Mouse (Mus musculus): ENCODE measurements around the gene Stard5.

Stard5 gene

GRCm38 (mm10) chr7:83631828-83632681, at the start of gene Stard5:
Gene Stard5, plus strand, starts transcription at chr7:83631959.
- peak; percentile 93 for DNase-seq (ENCODE audit: low read depth, low spot score)

- peak; percentile 21 for DNase-seq (ENCODE audit: low read depth, low spot score)
These were observed 46.9 kb upstream of the Stard5 start, which contains the start of gene Tmc3 for GRCm38 (mm10) chr7:83584639-83585471. Gene Tmc3, plus strand, starts transcription at chr7:83584927.

GRCm38 (mm10) chr7:83594056-83594455, 37.7 kb upstream of the Stard5 start:
- DNase-seq (ENCODE audit: low read depth, low spot score): no peak

- no peak for DNase-seq (ENCODE audit: low read depth, low spot score)
These were observed 34.7 kb upstream of the Stard5 start for GRCm38 (mm10) chr7:83597063-83597462.

DNA sequence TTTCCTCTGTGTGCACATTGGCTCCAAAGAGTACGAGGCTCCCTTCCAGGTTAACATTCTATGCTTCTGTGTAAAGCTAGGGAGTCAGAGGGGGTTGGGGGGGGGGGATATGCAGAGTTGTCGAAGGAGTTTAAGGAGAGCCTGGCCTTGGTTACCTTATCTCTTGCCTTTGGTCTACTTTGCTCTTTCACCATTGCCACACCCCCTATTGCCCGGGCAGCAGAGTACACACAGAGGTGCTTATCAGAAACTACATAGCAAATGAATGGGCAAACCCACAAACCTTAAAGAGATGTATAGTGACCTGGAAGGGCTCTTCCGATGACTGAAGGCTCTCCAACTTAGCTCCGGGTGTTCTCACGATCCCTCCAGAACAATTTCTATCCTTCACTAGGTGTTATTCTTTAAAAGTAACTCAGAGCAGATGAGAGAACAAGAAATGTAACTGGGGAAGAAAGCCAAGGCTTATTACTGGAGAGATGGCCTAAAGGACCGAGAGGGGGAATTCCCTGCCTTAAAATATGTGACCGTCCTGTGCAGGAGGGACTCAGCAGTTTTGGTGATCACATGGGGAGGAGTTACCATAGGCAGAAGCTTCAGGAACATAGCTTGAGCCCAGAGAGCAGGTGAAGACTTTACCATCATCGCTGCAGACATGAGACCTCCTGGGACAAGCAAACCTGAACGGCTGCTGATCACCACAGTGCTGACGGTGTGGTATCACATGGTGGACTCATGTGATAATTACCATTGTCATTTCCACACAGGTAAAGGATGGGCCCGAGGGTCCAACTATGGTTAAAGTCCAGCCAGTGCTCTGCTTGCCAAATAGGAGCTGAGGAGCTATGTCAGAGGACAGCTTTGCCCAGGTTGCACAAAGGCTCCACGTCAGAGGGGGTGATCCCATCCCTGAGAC, 32.5 kb upstream of the Stard5 start:
- DNase-seq (ENCODE audit: low read depth, low spot score): no peak

DNA sequence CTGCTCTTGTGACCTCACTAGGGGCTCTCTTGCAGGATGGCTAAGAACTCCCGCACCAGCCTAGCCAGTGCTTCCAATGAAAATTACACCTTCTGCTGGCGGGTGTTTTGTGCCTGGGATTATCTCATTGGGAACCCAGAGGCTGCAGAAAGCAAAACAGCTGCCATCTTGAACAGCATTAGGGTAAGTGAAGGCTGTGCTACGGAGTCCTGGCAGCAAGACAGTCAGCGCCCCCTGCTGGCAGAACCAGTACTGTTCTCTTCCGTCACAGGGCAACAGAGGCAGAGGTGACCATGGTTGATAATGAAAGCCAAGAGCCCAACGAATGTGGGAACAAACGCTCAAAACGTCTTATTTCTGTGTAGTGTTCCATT, 31.9 kb upstream of the Stard5 start:
- peak; percentile 60 for DNase-seq (ENCODE audit: low read depth, low spot score)

- no peak for DNase-seq (ENCODE audit: low read depth, low spot score)
These were observed 27.4 kb upstream of the Stard5 start for GRCm38 (mm10) chr7:83604180-83604944.

- DNase-seq (ENCODE audit: low read depth, low spot score): no peak
These were observed 25.0 kb upstream of the Stard5 start for GRCm38 (mm10) chr7:83606796-83607195.

GRCm38 (mm10) chr7:83609891-83610290, 21.9 kb upstream of the Stard5 start:
- no peak for DNase-seq (ENCODE audit: low read depth, low spot score)

DNA sequence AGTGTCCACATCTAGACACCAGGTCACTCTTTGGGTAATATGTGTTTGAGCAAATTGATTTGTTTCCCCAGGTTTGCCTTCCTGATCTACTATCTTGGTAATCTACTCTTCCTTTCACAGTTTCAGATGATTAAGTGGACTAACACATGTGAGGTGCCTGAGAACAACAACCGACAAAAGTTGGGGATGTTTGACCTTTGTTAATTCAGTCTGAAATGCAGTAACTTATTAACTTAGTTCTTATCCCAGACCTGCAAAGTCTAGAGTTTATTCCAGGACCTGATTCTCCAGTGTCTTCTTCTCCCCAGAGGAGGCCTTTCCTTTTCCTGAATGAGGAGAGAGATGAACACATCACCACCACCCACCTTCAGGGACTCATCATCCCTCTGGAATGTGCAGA, 19.9 kb upstream of the Stard5 start:
- DNase-seq (ENCODE audit: low read depth, low spot score): no peak

DNA sequence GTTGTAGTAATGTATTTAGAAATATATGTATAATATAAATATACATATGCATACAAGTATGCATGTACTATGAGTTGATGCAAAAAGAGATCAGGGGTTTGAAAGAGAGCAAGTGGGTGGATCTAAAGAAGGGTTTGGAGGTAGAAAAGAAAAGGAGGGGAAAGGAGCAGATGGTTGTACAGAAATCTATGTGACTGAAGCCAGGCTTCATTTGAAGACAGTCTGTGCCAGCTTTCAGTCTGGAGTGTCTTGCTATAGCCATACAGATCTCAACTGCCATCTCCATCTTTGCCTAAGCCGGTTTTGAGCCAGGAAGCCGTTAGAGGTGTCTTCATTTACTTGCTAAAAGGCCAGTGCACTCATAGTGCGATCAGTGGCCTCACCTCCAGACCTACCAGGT, 16.5 kb upstream of the Stard5 start:
- no peak for DNase-seq (ENCODE audit: low read depth, low spot score)

- no peak for DNase-seq (ENCODE audit: low read depth, low spot score)
These were observed 15.9 kb upstream of the Stard5 start for GRCm38 (mm10) chr7:83615815-83616214.

- DNase-seq (ENCODE audit: low read depth, low spot score): no peak
These were observed 15.5 kb upstream of the Stard5 start for GRCm38 (mm10) chr7:83616268-83616667.

DNA sequence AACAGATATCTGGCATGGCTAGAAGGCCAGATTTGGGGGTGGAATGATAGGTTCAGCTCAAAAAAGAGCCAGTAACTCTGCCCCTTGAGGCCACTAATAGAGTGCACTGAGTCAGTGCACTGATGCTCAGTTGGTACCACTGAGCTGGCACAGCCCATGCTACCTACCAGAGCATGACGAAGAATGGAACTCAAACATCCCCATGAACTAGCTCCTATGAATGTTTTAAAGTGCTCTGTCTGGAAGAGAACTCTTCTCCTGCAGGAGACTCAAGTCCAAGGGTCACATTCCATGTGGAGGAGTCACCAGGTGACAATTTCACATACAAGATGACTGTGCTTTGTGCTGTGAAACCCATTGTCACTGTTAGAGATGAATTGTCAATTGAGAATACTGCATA, 13.1 kb upstream of the Stard5 start:
- no peak for DNase-seq (ENCODE audit: low read depth, low spot score)

- no peak for DNase-seq (ENCODE audit: low read depth, low spot score)
These were observed 9.2 kb upstream of the Stard5 start for GRCm38 (mm10) chr7:83622582-83622981.

DNA sequence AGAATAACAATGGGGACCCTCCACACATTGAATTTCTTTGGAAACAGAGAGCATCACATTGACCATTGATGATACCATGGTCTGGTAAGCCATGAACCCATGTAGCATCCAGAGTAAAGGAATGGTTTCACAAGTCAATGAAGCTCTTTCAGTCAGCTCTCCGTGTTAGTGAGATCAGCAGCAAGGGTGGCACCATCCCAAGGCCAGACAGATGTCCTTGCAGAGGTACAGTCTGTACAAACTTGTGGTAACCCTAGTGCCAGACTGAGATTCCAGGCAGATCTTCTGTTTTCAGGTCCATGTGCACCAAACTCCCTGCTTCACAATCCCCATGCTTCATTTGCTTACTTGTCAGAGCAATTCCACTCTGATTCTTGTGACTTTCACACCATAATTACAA, 7.7 kb upstream of the Stard5 start:
- DNase-seq (ENCODE audit: low read depth, low spot score): no peak

GRCm38 (mm10) chr7:83626557-83627257, 5.1 kb upstream of the Stard5 start:
- no peak for DNase-seq (ENCODE audit: low read depth, low spot score)

GRCm38 (mm10) chr7:83627369-83627768, 4.4 kb upstream of the Stard5 start:
- DNase-seq (ENCODE audit: low read depth, low spot score): no peak

DNA sequence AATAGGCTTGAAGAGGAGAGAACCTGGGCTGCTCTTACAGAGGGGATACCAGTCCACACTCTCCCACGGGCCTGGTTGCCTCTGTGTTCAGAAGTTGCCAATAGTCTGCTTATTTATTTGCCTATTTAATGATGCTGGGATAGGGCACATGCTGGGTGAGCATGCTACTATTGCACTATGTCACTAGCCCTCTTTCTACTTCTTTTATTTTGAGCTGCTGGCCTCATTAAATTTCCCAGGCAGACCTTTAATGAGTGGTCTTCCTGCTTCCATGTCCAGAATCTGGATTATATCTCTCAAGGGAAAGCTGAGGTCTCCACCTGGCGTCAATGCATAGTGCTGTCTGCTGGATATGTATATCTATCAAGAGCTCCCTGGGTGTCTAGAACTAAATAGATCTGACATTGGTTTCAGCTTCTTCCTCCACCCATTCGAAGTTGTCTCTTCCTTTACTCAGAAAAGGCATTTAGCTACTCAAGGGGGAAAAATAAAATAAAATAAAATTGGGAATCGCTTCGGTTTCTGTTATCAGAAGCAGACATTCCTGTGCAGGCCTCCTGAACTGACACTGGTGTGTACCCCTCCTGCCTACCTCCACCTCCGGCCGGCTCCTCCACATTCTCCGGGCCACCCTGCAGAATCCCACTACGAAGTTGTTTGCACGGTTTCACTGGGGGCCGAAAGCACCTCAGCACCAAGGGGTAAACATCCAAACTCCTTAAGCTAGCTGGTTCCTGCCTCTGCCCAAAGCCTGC, 509 bp upstream of the Stard5 start:
- DNase-seq (ENCODE audit: low read depth, low spot score): no peak
